Mouse (Mus musculus) limb, embryonic 13.5 days (tissue): Measurements from ENCODE around the gene Traf2. TPM values are rescaled to one million over a fixed set of nuclear protein-coding genes. Genes with fewer than 3 reads are reported as not detected.

Experiments
- ATAC-seq: fragments of 200-750 bp; cut with Nextera tagmentation; 2 replicates; pipeline ENCODE4 v1.8.0; 2017; ENCODE audit warnings: low read depth, moderate number of reproducible peaks, moderate TSS enrichment; ENCODE audit not compliant: low FRiP score
- H3K27ac ChIP-seq: fragments of 300-500 bp; sonication (generic); 2 replicates; pipeline ENCODE4 v1.5.1; 2015; ENCODE audit warnings: inconsistent platforms, mild to moderate bottlenecking, moderate library complexity
- H3K27me3 ChIP-seq: fragments of 300-500 bp; sonication (generic); 2 replicates; pipeline ENCODE4 v1.6.1; 2015; ENCODE audit warnings: mild to moderate bottlenecking, inconsistent platforms
- H3K36me3 ChIP-seq: fragments of 300-500 bp; sonication (generic); 2 replicates; pipeline ENCODE4 v1.6.1; 2015; ENCODE audit warnings: inconsistent platforms, mild to moderate bottlenecking, moderate library complexity
- H3K4me1 ChIP-seq: fragments of 300-500 bp; sonication (generic); 2 replicates; pipeline ENCODE4 v1.6.1; 2015; ENCODE audit warnings: inconsistent platforms
- H3K4me2 ChIP-seq: fragments of 300-500 bp; sonication (generic); replicated peaks from 2 replicates; pipeline ENCODE4 v1.6.1; 2015; ENCODE audit warnings: inconsistent platforms, mild to moderate bottlenecking, moderate library complexity
- H3K4me3 ChIP-seq: fragments of 300-500 bp; sonication (generic); 2 replicates; pipeline ENCODE4 v1.5.1; 2015; ENCODE audit warnings: moderate library complexity, mild to moderate bottlenecking, inconsistent platforms
- H3K9ac ChIP-seq: fragments of 300-500 bp; sonication (generic); 2 replicates; pipeline ENCODE4 v1.6.1; 2015; ENCODE audit warnings: mild to moderate bottlenecking, inconsistent platforms
- H3K9me3 ChIP-seq: fragments of 300-500 bp; sonication (generic); 2 replicates; pipeline ENCODE4 v1.6.1; 2016; ENCODE audit warnings: inconsistent platforms
- WGBS: fragments of 180-500 bp; shearing (Covaris S2); methylation state at CpG from one replicate; pipeline ENCODE4 v1.1.7; 2015; 5-methylcytosine and 5-hydroxymethylcytosine counted together
- polyA plus RNA-seq: library from polyadenylated mRNA; unstranded; fragments of >200 nt; fragmentation: Nextera tagmentation; extraction: Ambion mirVana; gene quantifications from 2 replicates; pipeline ENCODE4 v1.2.1, GENCODE M21; 2015

Gene Traf2
- polyA plus RNA-seq, 1 experiment from 2014 or later: 40.6 TPM

DNA sequence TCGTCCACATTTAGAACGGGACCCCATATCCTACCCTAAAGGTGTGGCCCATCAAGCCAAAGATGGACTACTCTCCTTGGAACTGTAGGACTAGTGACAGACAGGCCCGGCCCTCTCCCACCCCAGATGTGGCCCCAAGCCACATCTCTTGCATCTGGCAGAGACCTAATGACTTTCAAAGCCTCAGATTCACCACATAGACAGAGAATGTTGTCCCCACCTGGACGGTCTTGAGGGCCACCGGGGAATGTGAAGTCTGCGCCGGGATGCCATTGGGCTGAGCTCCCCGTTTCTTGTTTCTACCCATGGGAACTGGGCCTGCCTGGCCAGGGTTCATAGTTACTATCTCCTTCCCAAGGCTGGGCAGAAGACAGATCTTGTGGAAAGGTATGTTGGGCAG is 69.2 kb downstream of the Traf2 start:
- Histone ChIP-seq H3K27me3 (0 out of 2 replicates have a peak, but pooled peaks cover under 1% of the 10 kb centered on the region), H3K4me2 (no peak overlapping the region), H3K36me3 (no peaks in the 10 kb centered on the region), H3K9ac (no peak overlapping the region), H3K27ac (no peak overlapping the region), H3K4me3 (no peak overlapping the region), H3K9me3 (no peaks in the 10 kb centered on the region), H3K4me1 (no peaks in the 10 kb centered on the region)
- WGBS: 84% methylated on average over 8 of the region's 8 CpGs
- no peak for ATAC-seq

DNA sequence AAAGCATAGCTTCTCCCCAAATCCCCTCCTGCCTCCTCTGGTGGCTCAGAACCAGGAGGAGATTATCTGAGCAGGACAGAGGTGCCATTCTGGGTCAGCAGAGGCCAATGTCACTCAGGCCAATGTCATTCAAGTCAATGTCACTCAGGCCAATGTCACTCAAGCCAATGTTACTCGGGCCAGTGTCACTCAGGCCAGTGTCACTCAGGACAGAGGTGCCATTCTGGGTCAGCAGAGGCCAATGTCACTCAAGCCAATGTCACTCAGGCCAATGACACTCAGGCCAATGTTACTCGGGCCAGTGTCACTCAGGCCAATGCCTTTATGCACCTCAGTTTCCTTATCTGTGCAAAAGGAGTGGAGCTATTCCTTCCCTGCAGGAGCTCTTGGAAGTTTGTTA is 74.2 kb downstream of the Traf2 start:
- Histone ChIP-seq H3K27ac (no peak overlapping the region), H3K4me2 (no peak overlapping the region), H3K4me3 (no peak overlapping the region), H3K36me3 (no peaks in the 10 kb centered on the region), H3K9ac (no peak overlapping the region), H3K4me1 (peaks cover 7% of the 10 kb centered on the region; the same call in 1 of the 2 replicates), H3K9me3 (no peaks in the 10 kb centered on the region), H3K27me3 (no peaks in the 10 kb centered on the region)
- no peak for ATAC-seq
- WGBS: 77% methylated on average over 2 of the region's 2 CpGs

DNA sequence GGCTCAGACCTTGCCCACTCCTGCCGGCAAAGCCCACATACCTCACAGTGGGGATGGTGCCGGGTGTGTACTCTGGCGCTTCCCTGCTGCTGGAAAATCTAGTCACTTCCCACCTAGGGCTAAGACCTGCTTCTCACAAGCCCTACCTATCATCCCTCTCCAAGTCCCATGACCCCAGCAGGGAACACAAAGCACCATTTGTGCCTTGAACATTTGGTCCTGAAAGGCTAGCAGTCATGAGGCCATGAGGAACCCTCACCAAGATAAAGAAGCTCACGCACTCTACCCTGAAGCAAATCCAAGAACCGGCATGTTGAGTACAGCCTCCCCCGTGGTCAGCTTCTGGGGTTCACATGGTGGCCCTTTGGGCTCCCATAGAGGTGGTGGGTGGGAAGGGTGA is 76.8 kb downstream of the Traf2 start, which contains the start of gene Ptgds:
Ptgds (minus strand) TSS at position 78 of the 400 bp plus-strand sequence.
- H3K36me3 ChIP-seq: no peaks in the 10 kb centered on the region
- no peaks in the 10 kb centered on the region for H3K27me3 ChIP-seq
- no peaks in the 10 kb centered on the region for H3K9me3 ChIP-seq
- H3K9ac ChIP-seq: no peak within 1 kb of the TSS
- no peak within 1 kb of the TSS for H3K4me2 ChIP-seq
- 48% methylated on average over 6 of the region's 6 CpGs for WGBS
- no peak within 1 kb of the TSS for H3K27ac ChIP-seq
- H3K4me1 ChIP-seq: peaks cover 15% of the 10 kb centered on the region; the same call in 1 of the 2 replicates
- ATAC-seq: no peak
- H3K4me3 ChIP-seq: no peak within 1 kb of the TSS

DNA sequence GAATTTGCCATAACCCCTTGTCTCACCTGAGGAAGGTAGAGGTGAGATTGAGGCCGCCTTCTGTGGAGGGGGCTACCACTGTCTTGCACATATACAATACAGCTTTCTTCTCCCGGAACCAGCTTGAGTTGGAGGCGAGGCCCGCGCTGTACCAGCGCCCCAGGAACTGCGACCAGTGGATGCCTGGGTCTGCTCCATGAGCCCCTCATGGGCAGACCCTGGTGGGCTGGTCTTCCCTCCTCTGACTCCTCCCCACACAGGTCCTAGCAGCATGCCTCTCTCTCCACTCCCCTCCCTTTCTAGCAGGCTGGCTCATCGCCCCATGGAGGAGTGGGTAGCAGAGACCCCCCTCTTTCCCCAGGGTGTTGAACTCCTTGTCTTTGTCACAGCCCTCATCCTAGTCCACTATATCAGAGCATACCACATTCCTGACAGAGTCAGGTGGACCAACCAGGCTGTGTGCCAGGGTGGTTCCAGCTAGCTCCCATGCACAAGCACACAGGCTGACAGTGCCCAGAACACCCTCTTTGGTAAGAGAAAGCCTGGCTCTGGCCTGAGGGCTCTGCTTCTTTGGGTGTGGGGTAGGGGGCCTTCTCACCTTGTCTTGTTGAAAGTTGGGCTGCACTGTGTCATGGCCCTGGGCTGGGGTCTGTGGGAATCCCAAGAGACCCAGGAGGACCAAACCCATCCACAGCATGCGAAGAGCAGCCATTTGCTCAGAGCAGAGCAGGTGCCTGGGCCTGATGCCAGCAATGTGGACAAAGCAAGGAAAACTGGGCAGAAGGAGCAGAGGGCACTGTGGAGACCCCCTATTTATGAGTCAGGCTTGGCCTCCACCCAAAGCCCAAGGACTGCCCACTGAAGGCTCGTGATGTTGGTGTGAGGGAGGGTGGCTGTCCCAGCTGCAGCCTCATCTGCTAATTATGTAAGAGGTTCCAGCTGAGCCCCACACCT is 77.5 kb downstream of the Traf2 start:
- Histone ChIP-seq H3K27me3 (no peaks in the 10 kb centered on the region), H3K9me3 (no peaks in the 10 kb centered on the region), H3K4me2 (no peak overlapping the region), H3K36me3 (no peaks in the 10 kb centered on the region), H3K27ac (no peak overlapping the region), H3K4me3 (no peak overlapping the region), H3K9ac (no peak overlapping the region), H3K4me1 (peaks cover 15% of the 10 kb centered on the region; the same call in 1 of the 2 replicates)
- ATAC-seq: no peak
- WGBS: 72% methylated on average over 10 of the region's 10 CpGs

Other genes starting within 250 kb of the Traf2 start
- gene Grin1, start 227.8 kb downstream of the Traf2 start, polyA plus RNA-seq: 0.61 and 0.97 TPM in 2 replicates
- 54.5 and 60.2 TPM in 2 replicates for gene Man1b1, start 214.6 kb downstream of the Traf2 start, polyA plus RNA-seq
- 21.3 and 24.7 TPM in 2 replicates for gene Dpp7, start 190.6 kb downstream of the Traf2 start, polyA plus RNA-seq
- gene Uap1l1, start 181.3 kb downstream of the Traf2 start, polyA plus RNA-seq: 11.3 and 13.2 TPM in 2 replicates
- 43.4 and 45.5 TPM in 2 replicates for gene Sapcd2, start 174.6 kb downstream of the Traf2 start, polyA plus RNA-seq
- gene Entpd2, start 151.1 kb downstream of the Traf2 start, polyA plus RNA-seq: 0.55 and 0.73 TPM in 2 replicates
- gene Npdc1, start 147.6 kb downstream of the Traf2 start, polyA plus RNA-seq: 29.1 and 32.6 TPM in 2 replicates
- gene Fut7, start 123.7 kb downstream of the Traf2 start, polyA plus RNA-seq: 0.06 TPM in 1 of 2 replicates, not detected in the other
- 3.3 and 3.8 TPM in 2 replicates for gene Abca2, start 118.2 kb downstream of the Traf2 start, polyA plus RNA-seq
- gene Clic3, start 90.1 kb downstream of the Traf2 start, polyA plus RNA-seq: 2.2 and 2.5 TPM in 2 replicates
- 35.0 and 37.6 TPM in 2 replicates for gene Paxx, start 85.8 kb downstream of the Traf2 start, polyA plus RNA-seq
- 0.80 and 2.5 TPM in 2 replicates for gene Ptgds, start 76.9 kb downstream of the Traf2 start, polyA plus RNA-seq
- gene Lcn12, start 53.0 kb downstream of the Traf2 start, polyA plus RNA-seq: not detected in 2 replicates
- 69.5 and 79.7 TPM in 2 replicates for gene Fbxw5, start 46.2 kb downstream of the Traf2 start, polyA plus RNA-seq
- 5.5 and 7.2 TPM in 2 replicates for gene C8g, start 45.2 kb downstream of the Traf2 start, polyA plus RNA-seq
- 330 TPM in 2 replicates for gene Edf1, start 10.9 kb upstream of the Traf2 start, polyA plus RNA-seq
- 4.9 and 5.8 TPM in 2 replicates for gene Mamdc4, start 27.9 kb upstream of the Traf2 start, polyA plus RNA-seq
- gene Phpt1, start 28.3 kb upstream of the Traf2 start, polyA plus RNA-seq: 163 and 177 TPM in 2 replicates
- 0.85 and 1.0 TPM in 2 replicates for gene Ajm1, start 34.8 kb upstream of the Traf2 start, polyA plus RNA-seq
- gene Rabl6, start 61.6 kb upstream of the Traf2 start, polyA plus RNA-seq: 76.9 and 83.8 TPM in 2 replicates
- gene Ccdc183, start 70.7 kb upstream of the Traf2 start, polyA plus RNA-seq: 0.18 and 0.36 TPM in 2 replicates
- 27.2 and 28.7 TPM in 2 replicates for gene Tmem141, start 75.1 kb upstream of the Traf2 start, polyA plus RNA-seq
- 0.98 and 1.8 TPM in 2 replicates for gene Fcna, start 81.1 kb upstream of the Traf2 start, polyA plus RNA-seq
- gene Lcn8, start 106.2 kb upstream of the Traf2 start, polyA plus RNA-seq: 0.24 TPM in 1 of 2 replicates, not detected in the other
- gene Lcn5, start 111.0 kb upstream of the Traf2 start, polyA plus RNA-seq: not detected in 2 replicates
- gene Lcn6, start 129.8 kb upstream of the Traf2 start, polyA plus RNA-seq: not detected in 2 replicates
- gene Lcn10, start 135.8 kb upstream of the Traf2 start, polyA plus RNA-seq: not detected in 2 replicates
- gene Obp2a, start 153.1 kb upstream of the Traf2 start, polyA plus RNA-seq: not detected in 2 replicates
- gene Bmyc, start 159.8 kb upstream of the Traf2 start, polyA plus RNA-seq: 98.8 and 99.8 TPM in 2 replicates
- gene Obp2b, start 190.1 kb upstream of the Traf2 start, polyA plus RNA-seq: not detected in 2 replicates
- gene Lcn3, start 218.6 kb upstream of the Traf2 start, polyA plus RNA-seq: not detected in 2 replicates
- not detected in 2 replicates for gene Lcn11, start 230.1 kb upstream of the Traf2 start, polyA plus RNA-seq
- gene Gm13539, start 235.3 kb upstream of the Traf2 start, polyA plus RNA-seq: not detected in 2 replicates